Comparison of ENCODE assay signal across 9 mouse cellular contexts in genomic region chrX:7815016-7815415, GRCm38 (mm10). TPM values are rescaled to one million over a fixed set of nuclear protein-coding genes. Genes with fewer than 3 reads are reported as not detected.
DNase-seq lines count a peak whose midpoint lies in the region; ATAC-seq and TF ChIP-seq lines count a peak whose summit lies in the region.
"Not testable (repeated sequence)": the region's sequence is repeated elsewhere in the genome, so short reads cannot be mapped to it uniquely, and the experiment has no call there.
"Had no signal": no experiment of that assay in that cellular context is flagged by ENCODE, and none has a peak within 500 bp of the region (broad histone marks: within the 10 kb centered on the region; RNA-seq: fewer than 3 reads in every experiment).

No protein-coding gene starts in this region.

- not testable (repeated sequence) for H3K9me3 ChIP-seq in embryonic facial prominence, embryonic 10.5 days; lung, embryonic 14.5 days (ENCODE audit: low read depth, low read length)

- intact Hi-C loops in heart, postnatal 14 days (cut with DNase I): not testable (repeated sequence)

- 53% methylated on average over 8 of the region's 8 CpGs for WGBS in embryonic facial prominence, embryonic 10.5 days
- 42% methylated on average over 8 of the region's 8 CpGs for WGBS in lung, embryonic 14.5 days

- not testable (repeated sequence) for H3K27me3 ChIP-seq in embryonic facial prominence, embryonic 10.5 days (replicated peaks; ENCODE audit: low read depth, poor library complexity, severe bottlenecking); lung, embryonic 14.5 days (ENCODE audit: insufficient read depth, low read length)

- H3K36me3 ChIP-seq in embryonic facial prominence, embryonic 10.5 days (replicated peaks): peaks cover 80% of the 10 kb centered on the region
- H3K36me3 ChIP-seq in lung, embryonic 14.5 days (ENCODE audit: insufficient read depth): peaks cover 35% of the 10 kb centered on the region; the same call in 1 of the 2 replicates

- not testable (repeated sequence) for H3K4me2 ChIP-seq in lung, embryonic 14.5 days

- not testable (repeated sequence) for ATAC-seq in lung, embryonic 14.5 days (ENCODE audit: insufficient read depth)

- not testable (repeated sequence) for H3K27ac ChIP-seq in embryonic facial prominence, embryonic 10.5 days (replicated peaks); lung, embryonic 14.5 days (ENCODE audit: low read depth)

- TF ChIP-seq CTCF in lung, embryonic 14.5 days (IDR thresholded peaks at IDR 0.05; ENCODE audit: low read depth): peak; percentile 44

- not testable (repeated sequence) for H3K4me3 ChIP-seq in embryonic facial prominence, embryonic 10.5 days; lung, embryonic 14.5 days (ENCODE audit: low read depth, low read length)

- DNase-seq in 416B (ENCODE audit: low read depth): peak; percentile 32
- peak; percentile 35 for DNase-seq in T-cell, adult 2 months (ENCODE audit: low spot score)
- DNase-seq in embryonic facial prominence, embryonic 10.5 days (ENCODE audit: low spot score): peak; percentile 16
- DNase-seq in heart, postnatal 14 days: peak; percentile 15 to 46
- peak; percentile 54 to 59 for DNase-seq in kidney, postnatal 4 days
- peak; percentile 51 for DNase-seq in lung, embryonic 14.5 days
- DNase-seq in ovary, postnatal 14 days (ENCODE audit: low spot score): peak; percentile 13
- DNase-seq in testis, postnatal 10 days (ENCODE audit: low spot score): peak; percentile 51

- H3K9ac ChIP-seq in lung, embryonic 14.5 days: not testable (repeated sequence)

- not testable (repeated sequence) for H3K4me1 ChIP-seq in embryonic facial prominence, embryonic 10.5 days; lung, embryonic 14.5 days (ENCODE audit: insufficient read depth)

RNA-seq across cellular contexts. Expression of gene Kcnd1, which starts 7.1 kb away (rescaled TPM):
- 1.4 and 2.2 TPM in 2 replicates for polyA plus RNA-seq in embryonic facial prominence, embryonic 10.5 days (2016; fragmentation: Nextera tagmentation; extraction: Ambion mirVana)
- under 1 TPM; 0.39 to 0.45 TPM for total RNA-seq in heart, postnatal 14 days (2021)
- polyA plus RNA-seq in lung, embryonic 14.5 days (2014; fragmentation: Nextera tagmentation; extraction: Ambion mirVana): 1.6 and 2.0 TPM in 2 replicates
- total RNA-seq: monocyte, adult 5-6 weeks had no signal

RNA-seq across cellular contexts. Expression of gene Gripap1, which starts 25.5 kb away (rescaled TPM):
- 42.5 and 45.3 TPM in 2 replicates for polyA plus RNA-seq in embryonic facial prominence, embryonic 10.5 days (2016; fragmentation: Nextera tagmentation; extraction: Ambion mirVana)
- total RNA-seq in heart, postnatal 14 days (2021): 10 to 100 TPM; 26.1 to 31.7 TPM
- 30.7 and 34.1 TPM in 2 replicates for polyA plus RNA-seq in lung, embryonic 14.5 days (2014; fragmentation: Nextera tagmentation; extraction: Ambion mirVana)

RNA-seq across cellular contexts. Expression of gene Otud5, which starts 26.1 kb away (rescaled TPM):
- 42.2 and 43.4 TPM in 2 replicates for polyA plus RNA-seq in embryonic facial prominence, embryonic 10.5 days (2016; fragmentation: Nextera tagmentation; extraction: Ambion mirVana)
- total RNA-seq in heart, postnatal 14 days (2021): 10 to 100 TPM; 33.5 to 33.8 TPM
- polyA plus RNA-seq in lung, embryonic 14.5 days (2014; fragmentation: Nextera tagmentation; extraction: Ambion mirVana): 29.9 and 31.7 TPM in 2 replicates

RNA-seq across cellular contexts. Expression of gene Tfe3, which starts 52.7 kb away (rescaled TPM):
- 26.8 and 28.3 TPM in 2 replicates for polyA plus RNA-seq in embryonic facial prominence, embryonic 10.5 days (2016; fragmentation: Nextera tagmentation; extraction: Ambion mirVana)
- 10 to 100 TPM; 14.8 to 19.9 TPM for total RNA-seq in heart, postnatal 14 days (2021)
- polyA plus RNA-seq in lung, embryonic 14.5 days (2014; fragmentation: Nextera tagmentation; extraction: Ambion mirVana): 21.7 and 22.5 TPM in 2 replicates
